Mouse (Mus musculus) liver, postnatal 0 days (tissue): ENCODE results near the gene Foxa2.

ENCODE experiments used
- CTCF ChIP-seq: sonication (generic); IDR thresholded peaks from 2 replicates; pipeline ENCODE4 v1.5.1; 2016; ENCODE audit warnings: antibody characterized with exemption, low read depth
- EP300 ChIP-seq: IDR thresholded peaks from 2 replicates; pipeline ENCODE4 v1.6.1; 2016; ENCODE audit warnings: antibody characterized with exemption, low read depth, mild to moderate bottlenecking

DNA sequence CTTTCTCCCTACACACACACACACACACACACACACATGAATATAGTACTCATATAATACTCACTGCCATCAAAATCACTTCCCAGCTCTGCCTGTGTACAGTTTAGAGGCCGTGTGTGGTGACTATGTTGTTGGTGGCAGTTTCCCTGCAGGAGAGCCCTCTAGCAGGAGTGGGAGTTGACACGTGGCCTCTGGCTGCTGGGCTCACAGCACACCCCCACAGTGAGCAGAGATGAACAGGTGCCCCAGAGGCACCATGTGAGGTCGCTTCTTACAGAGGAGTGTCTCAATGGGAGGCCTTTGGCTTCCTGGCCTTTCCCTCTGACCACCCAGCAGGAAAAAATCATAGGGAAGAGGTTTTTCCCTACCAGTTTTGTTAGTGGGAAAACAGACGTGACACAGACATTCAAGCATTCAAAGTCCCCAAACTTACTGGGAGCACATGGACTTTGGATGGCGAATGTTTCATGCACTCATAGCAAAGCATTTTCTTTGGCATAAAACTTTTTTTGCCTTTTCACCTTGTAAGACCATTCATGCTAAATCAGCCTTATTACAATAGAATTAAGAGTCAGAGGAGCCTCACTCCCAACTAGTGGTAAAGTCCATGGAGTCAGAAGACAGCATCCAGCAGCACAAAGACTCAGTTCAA, 24.7 kb downstream of the Foxa2 start:
- no peak for TF ChIP-seq CTCF
- TF ChIP-seq EP300: no peak
